Mouse (Mus musculus) spleen, adult 2 months (tissue): ENCODE measurements at regions not wholly inside any gene's neighbourhood (a gene's known extent, or its start where the extent isn't known, plus 50 kb on each side); places are given as distances from the start of the nearest gene placed in this dataset.

Experiments used
- CTCF ChIP-seq: fragments of 200-500 bp; IDR thresholded peaks from 2 replicates; pipeline ENCODE4 v1.5.1; 2011; ENCODE audit warnings: mild to moderate bottlenecking, inconsistent platforms; ENCODE audit not compliant: insufficient read depth, insufficient read length, insufficient replicate concordance; ENCODE audit errors: extremely low read depth
- POLR2A ChIP-seq: fragments of 200-500 bp; IDR thresholded peaks from 2 replicates; pipeline ENCODE4 v1.6.1; 2011; ENCODE audit warnings: low read depth, low read length, inconsistent platforms

GRCm38 (mm10) chr13:44518215-44518614 lies 211.1 kb upstream of the Jarid2 start:
- TF ChIP-seq CTCF (no peak), POLR2A (no peak)
